Mouse (Mus musculus) heart, postnatal 10 days (tissue): Measurements from ENCODE around the gene Timp4. TPM values are rescaled to one million over a fixed set of nuclear protein-coding genes. Genes with fewer than 3 reads are reported as not detected.
"Not testable (repeated sequence)": the region's sequence is repeated elsewhere in the genome, so short reads cannot be mapped to it uniquely, and the experiment has no call there.

Source experiments
- DNase-seq, 2 experiments: peaks; one replicate each; pipeline ENCODE4 v3.0.0; 2021
- intact Hi-C: fragments of 180-260 bp; cut with DNase I; formaldehyde crosslinking; loops from one replicate; pipeline ENCODE4 v1.15.1; 2025
- total RNA-seq, 2 experiments: library from RNA; stranded (reverse); gene quantifications; 2 replicates each; pipeline ENCODE4 v1.2.3; 2021

The Timp4 gene
- total RNA-seq, 2 experiments from 2014 or later: 3.8 to 28.3 TPM

GRCm38 (mm10) chr6:115266791-115267190 is 14.8 kb upstream of the Timp4 start:
- DNase-seq: no peak
- intact Hi-C loops: loop anchor here (5.0 kb wide), 2 partner anchors 229 to 339 kb away; partner anchors contain the start of gene Tamm41

GRCm38 (mm10) chr6:115260507-115260906 is 8.5 kb upstream of the Timp4 start:
- DNase-seq: no peak
- intact Hi-C loops: no loop called here

GRCm38 (mm10) chr6:115255171-115255570 is 3.2 kb upstream of the Timp4 start:
- no peak for DNase-seq
- intact Hi-C loops: no loop called here

DNA sequence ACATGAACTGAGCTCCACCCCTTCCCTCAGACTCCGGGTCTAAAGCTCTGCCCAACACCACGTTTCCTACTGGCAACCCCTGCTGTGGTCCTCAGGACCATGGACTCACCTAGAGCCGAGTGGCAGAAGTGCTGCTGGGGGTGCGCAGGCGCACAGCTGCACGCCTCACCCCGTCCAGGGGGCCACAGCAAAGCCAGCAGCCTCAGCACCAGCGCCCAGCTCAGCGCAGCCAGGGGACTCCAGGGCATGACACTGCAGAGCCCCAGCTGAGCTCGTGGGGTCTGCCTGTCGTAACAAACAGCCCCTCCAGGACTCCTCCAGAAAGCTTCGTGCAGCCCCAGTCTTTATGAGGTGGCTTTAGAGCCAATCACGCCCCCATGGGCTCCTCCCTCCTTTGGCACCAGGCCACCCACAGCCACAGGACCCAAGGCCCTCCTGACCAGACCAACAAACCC is 447 bp downstream of the Timp4 start:
- peak in 1 of 2 experiments; percentile 56 for DNase-seq
- intact Hi-C loops: no loop called here

GRCm38 (mm10) chr6:115245500-115246058 is 6.4 kb downstream of the Timp4 start:
- intact Hi-C loops: no loop called here
- DNase-seq: no peak

GRCm38 (mm10) chr6:115244222-115244621 is 7.8 kb downstream of the Timp4 start:
- DNase-seq: no peak
- intact Hi-C loops: no loop called here

DNA sequence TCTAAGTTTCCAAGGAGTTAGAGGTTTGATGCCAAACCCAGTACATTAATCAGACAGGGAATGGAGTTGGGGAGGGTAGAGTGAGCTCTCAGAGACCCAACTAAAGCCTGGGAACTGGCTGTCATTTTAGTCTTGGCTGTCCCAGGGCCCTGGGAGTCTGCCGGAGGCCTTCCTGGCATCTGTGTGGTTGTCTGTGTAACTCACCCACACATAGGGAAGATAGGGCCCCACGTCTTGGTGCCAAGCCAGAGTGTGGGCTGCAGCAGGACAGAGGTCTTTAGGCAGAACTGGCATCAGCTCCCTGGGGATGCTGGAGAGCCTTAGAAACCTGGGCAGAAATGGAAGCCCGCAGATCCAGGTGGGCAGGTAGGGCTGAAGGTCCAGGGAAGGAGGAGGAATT is 10.1 kb downstream of the Timp4 start:
- DNase-seq: no peak
- intact Hi-C loops: no loop called here

GRCm38 (mm10) chr6:115241131-115241699 is 10.8 kb downstream of the Timp4 start:
- intact Hi-C loops: no loop called here
- DNase-seq: peak in 1 of 2 experiments; percentile 13

DNA sequence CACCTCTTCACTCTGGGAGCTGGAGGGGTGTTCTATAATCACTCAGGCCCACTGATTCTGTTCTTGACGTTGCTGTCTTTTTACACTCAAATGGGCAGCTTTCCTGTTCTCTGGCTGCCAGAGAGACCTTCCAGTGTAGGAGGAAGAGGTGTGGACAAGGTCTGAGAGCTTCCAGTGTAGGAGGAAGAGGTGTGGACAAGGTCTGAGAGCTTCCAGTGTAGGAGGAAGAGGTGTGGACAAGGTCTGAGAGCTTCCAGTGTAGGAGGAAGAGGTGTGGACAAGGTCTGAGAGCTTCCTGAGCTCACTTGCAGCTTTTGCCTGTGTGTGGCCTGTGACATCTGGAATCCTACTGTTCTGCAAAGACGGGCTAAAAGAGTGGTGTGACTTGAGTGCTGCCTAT is 11.6 kb downstream of the Timp4 start:
- intact Hi-C loops: not testable (repeated sequence)
- peak in 1 of 2 experiments; percentile 18 for DNase-seq

GRCm38 (mm10) chr6:115239335-115239734 is 12.7 kb downstream of the Timp4 start:
- intact Hi-C loops: no loop called here
- DNase-seq: no peak

DNA sequence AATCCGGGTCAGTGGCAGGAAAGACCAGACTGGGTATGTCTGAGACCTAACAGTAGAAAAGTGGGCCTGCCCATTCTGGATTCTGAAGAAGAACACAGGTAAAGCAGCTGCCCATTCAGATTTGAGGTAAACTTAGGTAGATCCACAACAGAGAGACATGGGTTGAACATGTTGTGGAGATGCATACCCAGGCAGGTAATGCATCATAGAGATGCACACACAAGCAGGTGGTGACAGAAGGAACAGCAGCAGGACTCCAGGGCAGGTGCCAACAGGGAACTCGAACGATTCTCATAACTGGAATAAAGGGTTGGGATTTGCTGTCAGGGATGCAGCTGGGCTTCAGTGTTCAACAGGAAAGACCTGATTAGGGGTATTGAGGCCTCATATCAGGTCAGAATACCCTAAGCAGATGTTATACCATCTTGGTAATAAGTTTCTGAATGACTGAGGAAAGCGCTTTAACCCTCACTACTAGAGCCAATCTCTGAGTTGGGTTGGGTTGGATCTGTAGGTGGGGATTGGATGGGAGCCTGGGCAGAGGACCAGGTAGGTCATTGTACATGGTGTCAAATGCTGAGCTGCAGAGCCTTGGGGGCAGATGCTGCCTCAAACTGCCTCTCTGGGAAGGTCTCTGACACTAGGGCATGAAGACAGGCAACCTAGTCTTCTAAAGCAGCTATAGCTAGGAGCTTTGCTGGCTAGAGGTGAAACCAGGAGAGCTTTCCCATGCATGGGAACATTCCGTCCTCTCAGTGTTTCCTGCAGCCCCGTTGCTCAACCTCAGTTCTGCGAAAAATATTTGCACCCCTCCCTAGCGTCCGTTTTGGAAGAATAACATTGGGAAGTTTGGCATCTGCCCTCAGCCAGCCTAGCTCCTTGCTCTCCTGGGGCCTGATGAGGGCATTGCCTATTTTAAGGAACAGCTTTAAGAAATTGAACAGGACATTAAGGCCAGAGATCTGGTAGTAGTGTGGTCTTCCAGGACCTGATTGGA is 13.7 kb downstream of the Timp4 start:
- intact Hi-C loops: no loop called here
- DNase-seq: peak in 1 of 2 experiments; percentile 16

- intact Hi-C loops: loop anchor here (5.0 kb wide), 1 partner anchor 290 kb away; no protein-coding TSS in a partner anchor
- peak; percentile 19 to 25 for DNase-seq
Measured at GRCm38 (mm10) chr6:115232562-115232961, 19.4 kb downstream of the Timp4 start.

DNA sequence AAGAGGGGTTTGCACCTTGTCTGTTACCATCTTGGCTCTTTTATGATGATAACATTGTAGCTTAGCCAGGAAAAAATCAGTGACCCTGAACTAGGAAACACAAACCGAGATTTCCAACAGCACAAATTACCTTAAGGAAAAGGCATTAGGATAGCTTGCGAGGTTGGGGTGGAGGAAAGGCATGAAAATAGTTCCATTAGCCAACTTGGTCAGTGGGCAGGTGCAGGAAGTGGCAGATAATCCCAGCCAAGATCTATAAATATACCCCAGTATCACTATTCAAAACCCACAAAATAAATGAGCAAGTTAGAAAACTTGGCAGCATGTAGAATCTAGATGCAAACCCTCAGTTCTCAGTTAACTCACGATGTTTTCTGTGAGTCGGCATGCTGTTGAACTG is 20.2 kb downstream of the Timp4 start:
- peak; percentile 7 to 14 for DNase-seq
- intact Hi-C loops: loop anchor here (5.0 kb wide), 1 partner anchor 290 kb away; no protein-coding TSS in a partner anchor

DNA sequence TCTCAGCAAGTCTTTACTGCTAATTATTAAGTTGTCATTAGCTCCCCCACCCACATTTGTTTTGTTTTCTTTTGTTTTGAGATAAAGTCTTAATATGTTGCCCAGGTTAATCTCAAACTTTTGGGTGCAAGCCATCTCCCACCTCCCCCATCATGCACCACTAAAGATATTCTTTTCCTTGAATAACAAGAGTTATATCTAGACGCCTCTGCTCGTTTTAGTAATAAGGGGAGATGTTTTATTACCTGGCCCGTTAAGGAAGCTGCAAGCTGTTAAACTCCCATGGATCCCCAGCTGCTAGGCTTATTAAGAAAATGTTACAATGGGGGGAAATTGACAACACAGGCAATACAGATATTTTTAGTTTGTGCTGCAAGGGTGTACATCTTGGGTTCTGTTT is 21.4 kb downstream of the Timp4 start:
- peak; percentile 10 to 13 for DNase-seq
- intact Hi-C loops: loop anchor here (5.0 kb wide), 1 partner anchor 292 kb away; no protein-coding TSS in a partner anchor

DNA sequence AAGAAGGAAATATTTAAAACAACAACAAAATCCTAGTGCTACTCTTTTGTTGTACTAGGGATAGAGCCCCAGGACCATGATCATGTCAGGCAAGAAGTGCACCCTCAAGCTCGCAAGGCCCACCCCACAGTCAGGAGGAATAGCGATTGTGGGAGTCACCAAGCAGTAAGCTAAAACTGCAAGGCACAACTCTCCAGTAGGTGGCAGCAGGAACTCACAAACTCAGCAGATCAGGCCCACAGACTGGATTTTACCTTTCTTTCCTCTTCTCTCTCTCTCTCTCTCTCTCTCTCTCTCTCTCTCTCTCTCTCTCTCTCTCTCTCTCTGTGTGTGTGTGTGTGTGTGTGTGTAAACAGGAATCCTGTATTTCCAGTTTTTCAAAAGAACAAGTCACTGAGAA is 24.5 kb downstream of the Timp4 start:
- intact Hi-C loops: loop anchor here (1.0 to 5.0 kb wide), 4 partner anchors 41 to 312 kb away; partner anchors contain the start of gene Pparg
- DNase-seq: peak; percentile 82 to 89

- intact Hi-C loops: loop anchor here (1.0 to 5.0 kb wide), 4 partner anchors 41 to 312 kb away; partner anchors contain the start of gene Pparg
- no peak for DNase-seq
Measured at GRCm38 (mm10) chr6:115227043-115227442, 25.0 kb downstream of the Timp4 start, which contains the start of gene Gm17482. Gene Gm17482 (plus strand): TSS chr6:115227343.

- no peak for DNase-seq
- intact Hi-C loops: loop anchor here (5.0 kb wide), 2 partner anchors 48 to 137 kb away; partner anchors contain the start of gene Pparg
Measured at GRCm38 (mm10) chr6:115225519-115225918, 26.5 kb downstream of the Timp4 start.

DNA sequence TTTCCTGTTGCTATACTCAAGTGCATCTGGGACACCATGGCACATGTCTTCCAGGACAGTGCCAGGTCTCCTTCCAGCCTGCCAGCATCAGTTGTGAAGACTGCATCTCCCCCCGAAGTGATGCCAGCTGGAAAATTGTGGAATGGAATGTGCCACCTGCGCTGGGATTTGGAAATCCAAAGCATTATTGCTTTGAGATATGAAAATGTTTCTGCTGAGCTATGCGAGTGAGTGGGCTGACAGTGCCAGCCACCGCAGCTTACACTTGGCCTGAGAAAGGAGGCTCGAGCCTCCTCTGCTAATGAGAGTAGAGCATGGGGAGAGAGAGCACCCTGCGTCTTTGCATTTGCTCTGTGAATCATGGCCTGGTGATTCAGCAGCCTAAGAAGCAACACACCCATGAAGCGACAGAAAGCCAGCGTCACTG is 30.8 kb downstream of the Timp4 start:
- DNase-seq: no peak
- intact Hi-C loops: no loop called here

DNA sequence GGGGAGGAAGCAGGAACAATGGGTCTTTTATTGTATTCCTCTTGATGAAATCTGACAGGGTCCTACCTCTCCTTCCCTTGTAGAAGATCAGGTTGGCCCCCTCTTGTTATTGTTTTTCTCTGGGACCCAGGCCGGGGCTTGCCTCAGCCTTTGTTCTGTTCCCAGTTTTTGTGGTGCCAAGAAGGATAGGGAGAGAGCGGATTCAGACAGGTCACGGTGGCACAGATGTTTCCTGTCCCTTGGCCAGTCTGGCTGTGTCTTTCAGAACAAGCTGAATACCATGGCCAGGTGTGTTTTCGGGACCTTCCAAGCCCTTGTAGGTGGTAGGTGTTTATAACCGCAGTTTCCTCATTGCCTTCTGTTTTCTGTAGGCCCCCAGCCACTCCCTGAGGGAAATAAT is 38.9 kb downstream of the Timp4 start:
- intact Hi-C loops: loop anchor here (5.0 kb wide), 1 partner anchor 36 kb away; no protein-coding TSS in a partner anchor
- peak in 1 of 2 experiments; percentile 20 for DNase-seq

DNA sequence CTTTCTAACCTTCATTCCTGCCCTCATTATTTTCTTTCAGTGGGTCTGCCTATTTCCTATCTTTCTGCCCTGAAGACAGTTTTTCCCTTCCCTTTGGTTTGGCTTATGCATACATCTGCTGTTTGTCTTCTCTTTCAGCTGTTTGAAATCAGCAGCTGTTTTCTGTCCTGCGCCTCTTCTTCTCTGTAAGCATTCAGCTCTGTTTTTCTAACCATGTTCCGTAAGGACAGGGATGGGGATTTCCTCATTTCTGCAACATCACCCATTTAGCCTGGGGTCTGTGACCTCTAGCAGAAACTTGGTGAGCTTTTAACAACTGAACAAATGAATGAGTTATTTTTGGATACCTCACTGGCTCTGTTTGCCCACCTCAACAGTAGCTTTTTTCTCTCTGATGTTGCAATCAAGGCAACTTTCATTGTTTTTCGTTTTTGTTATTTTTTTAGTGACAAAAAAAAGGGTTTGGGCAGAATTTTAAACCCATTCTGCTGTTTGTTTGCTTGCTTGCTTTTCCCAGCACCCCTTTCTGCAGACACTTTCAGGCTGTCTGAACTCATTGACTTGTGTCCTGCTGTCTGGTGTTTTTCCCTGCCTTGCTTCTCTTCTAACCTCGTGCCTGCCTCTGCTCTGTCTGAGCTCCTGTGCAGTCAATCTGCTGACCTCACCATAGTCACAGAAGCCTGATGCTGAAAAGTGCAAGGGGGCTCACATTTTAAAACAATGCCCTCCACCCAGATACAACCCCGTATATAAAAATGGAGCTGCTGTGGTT is 39.7 kb downstream of the Timp4 start:
- peak in 1 of 2 experiments; percentile 16 for DNase-seq
- intact Hi-C loops: loop anchor here (5.0 kb wide), 1 partner anchor 35 kb away; no protein-coding TSS in a partner anchor
